Mouse (Mus musculus) fibroblast of lung, adult 2 months (primary cell): ENCODE results near the gene Ndufc2.
"Not testable (repeated sequence)": the region's sequence is repeated elsewhere in the genome, so short reads cannot be mapped to it uniquely, and the experiment has no call there.

Experiments used
- DNase-seq: peaks from one replicate; pipeline ENCODE4 v3.0.0-alpha.2; 2011; ENCODE audit warnings: low read depth

Ndufc2 gene

GRCm38 (mm10) chr7:97427296-97427695 is 27.5 kb downstream of the Ndufc2 start:
- DNase-seq: no peak

GRCm38 (mm10) chr7:97427778-97428420 is 28.1 kb downstream of the Ndufc2 start:
- no peak for DNase-seq

GRCm38 (mm10) chr7:97429705-97430104 is 29.9 kb downstream of the Ndufc2 start:
- no peak for DNase-seq

GRCm38 (mm10) chr7:97433517-97433916 is 33.7 kb downstream of the Ndufc2 start:
- not testable (repeated sequence) for DNase-seq

- DNase-seq: no peak
Measured at GRCm38 (mm10) chr7:97434517-97434916, 34.7 kb downstream of the Ndufc2 start.

- DNase-seq: no peak
Measured at GRCm38 (mm10) chr7:97438986-97439385, 39.2 kb downstream of the Ndufc2 start.

- peak; percentile 98 for DNase-seq
Measured at GRCm38 (mm10) chr7:97446171-97446925, 46.5 kb downstream of the Ndufc2 start.

- no peak for DNase-seq
Measured at GRCm38 (mm10) chr7:97447050-97447531, 47.3 kb downstream of the Ndufc2 start.

- not testable (repeated sequence) for DNase-seq
Measured at GRCm38 (mm10) chr7:97451023-97451422, 51.2 kb downstream of the Ndufc2 start, which contains the start of gene Kctd14. TSS of gene Kctd14 (plus strand) at chr7:97451323.

GRCm38 (mm10) chr7:97452196-97452595 is 52.4 kb downstream of the Ndufc2 start:
- DNase-seq: no peak

- DNase-seq: no peak
Measured at GRCm38 (mm10) chr7:97453141-97453921, 53.5 kb downstream of the Ndufc2 start.

- no peak for DNase-seq
Measured at GRCm38 (mm10) chr7:97454795-97455194, 55.0 kb downstream of the Ndufc2 start.

- DNase-seq: no peak
Measured at GRCm38 (mm10) chr7:97455577-97455976, 55.8 kb downstream of the Ndufc2 start.
